Mouse (Mus musculus) CH12.LX (cell line): Measurements from ENCODE around the gene Prr13. TPM values are rescaled to one million over a fixed set of nuclear protein-coding genes. Genes with fewer than 3 reads are reported as not detected.

Experiments used
- DNase-seq: peaks from one replicate; pipeline ENCODE4 v3.0.0-alpha.2; 2013; ENCODE audit errors: extremely low read depth
- H3K27ac ChIP-seq: 2 replicates; pipeline ENCODE4 v1.5.1; 2012; ENCODE audit warnings: low read depth, mild to moderate bottlenecking, control low read depth, moderate library complexity; ENCODE audit not compliant: insufficient read depth
- H3K27me3 ChIP-seq: replicated peaks from 2 replicates; pipeline ENCODE3; 2012; ENCODE audit warnings: inconsistent platforms
- H3K36me3 ChIP-seq, 2 experiments: replicated peaks in 1 of 2; 2 replicates each; pipeline versions ENCODE3 to v1.6.1; 2012; ENCODE audit warnings: inconsistent platforms in 1 of 2, low read length in 1 of 2, mild to moderate bottlenecking in 1 of 2, mixed read lengths in 1 of 2, moderate library complexity in 1 of 2; ENCODE audit not compliant: control insufficient read depth in 1 of 2, insufficient read depth in 1 of 2
- H3K4me1 ChIP-seq, 2 experiments: 2 replicates each; pipeline ENCODE4 v1.6.1; 2012; ENCODE audit warnings: inconsistent platforms in 1 of 2, moderate library complexity in 1 of 2; ENCODE audit not compliant: insufficient read depth in 2 of 2, control insufficient read depth in 1 of 2
- H3K4me2 ChIP-seq: 2 replicates; pipeline ENCODE4 v1.6.1; 2012; ENCODE audit warnings: low read depth, mild to moderate bottlenecking, control low read depth; ENCODE audit not compliant: poor library complexity, insufficient read depth, severe bottlenecking
- H3K4me3 ChIP-seq, 3 experiments: fragments of 150-350 bp in 1 of 3; sonication (generic) in 1 of 3; replicated peaks in 1 of 3; 2 replicates each; pipeline versions ENCODE3 to v1.5.1; 2011 to 2012; ENCODE audit warnings: low read depth in 2 of 3, low read length in 2 of 3, mild to moderate bottlenecking in 2 of 3, moderate library complexity in 2 of 3, control low read depth in 1 of 3, improper control_type of control experiment in 1 of 3, inconsistent platforms in 1 of 3, mixed read lengths in 1 of 3; ENCODE audit not compliant: poor library complexity in 1 of 3
- H3K79me2 ChIP-seq: replicated peaks from 2 replicates; pipeline ENCODE4 v1.6.1; 2012; ENCODE audit warnings: mild to moderate bottlenecking, moderate library complexity; ENCODE audit not compliant: control insufficient read depth, poor library complexity, insufficient read depth, severe bottlenecking; ENCODE audit errors: extremely low read depth
- H3K9ac ChIP-seq: 2 replicates; pipeline ENCODE4 v1.6.1; 2012; ENCODE audit warnings: low read depth, mild to moderate bottlenecking, control low read depth, moderate library complexity; ENCODE audit not compliant: insufficient read depth
- H3K9me3 ChIP-seq: replicated peaks from 2 replicates; pipeline ENCODE3; 2012; ENCODE audit warnings: low read length, inconsistent platforms, mixed read lengths
- CHD1 ChIP-seq: IDR thresholded peaks from 2 replicates; pipeline ENCODE4 v1.6.1; 2012; ENCODE audit warnings: low read depth, low read length, improper control_type of control experiment, inconsistent platforms
- CTCF ChIP-seq, 2 experiments: IDR thresholded peaks in 1 of 2; conservative IDR thresholded peaks in 1 of 2; 2 replicates each; pipeline ENCODE4 v1.5.1; 2011 to 2012; ENCODE audit warnings: low read depth in 2 of 2, low read length in 2 of 2, improper control_type of control experiment in 1 of 2, inconsistent platforms in 1 of 2, mild to moderate bottlenecking in 1 of 2, moderate library complexity in 1 of 2
- E2F4 ChIP-seq: IDR thresholded peaks from 2 replicates; pipeline ENCODE4 v1.6.1; 2011; ENCODE audit warnings: low read depth, low read length, improper control_type of control experiment; ENCODE audit not compliant: insufficient replicate concordance
- JUN ChIP-seq: IDR thresholded peaks from 2 replicates; pipeline ENCODE4 v1.6.1; 2011; ENCODE audit warnings: low read depth, mild to moderate bottlenecking, low read length, improper control_type of control experiment, moderate library complexity; ENCODE audit not compliant: insufficient read depth
- MAX ChIP-seq: IDR thresholded peaks from 2 replicates; pipeline ENCODE4 v1.6.1; 2011; ENCODE audit warnings: low read length, improper control_type of control experiment
- MAZ ChIP-seq: IDR thresholded peaks from 2 replicates; pipeline ENCODE4 v1.6.1; 2012; ENCODE audit warnings: low read depth, mild to moderate bottlenecking, inconsistent platforms, low read length, improper control_type of control experiment, moderate library complexity
- MXI1 ChIP-seq: IDR thresholded peaks from 2 replicates; pipeline ENCODE4 v1.6.1; 2011; ENCODE audit warnings: mild to moderate bottlenecking, low read depth, low read length, improper control_type of control experiment
- NELFE ChIP-seq: IDR thresholded peaks from 2 replicates; pipeline ENCODE4 v1.6.1; 2011; ENCODE audit warnings: low read depth, low read length, improper control_type of control experiment
- PAX5 ChIP-seq: IDR thresholded peaks from 2 replicates; pipeline ENCODE4 v1.6.1; 2012; ENCODE audit warnings: low read length, inconsistent platforms, mixed read lengths
- RAD21 ChIP-seq: IDR thresholded peaks from 2 replicates; pipeline ENCODE4 v1.6.1; 2011; ENCODE audit warnings: low read depth, mild to moderate bottlenecking, low read length, improper control_type of control experiment, moderate library complexity
- SMC3 ChIP-seq: IDR thresholded peaks from 2 replicates; pipeline ENCODE4 v1.6.1; 2011; ENCODE audit warnings: low read depth, low read length, improper control_type of control experiment
- TCF12 ChIP-seq: IDR thresholded peaks from 2 replicates; pipeline ENCODE4 v1.6.1; 2014; ENCODE audit warnings: low read depth, mild to moderate bottlenecking, inconsistent platforms, low read length, improper control_type of control experiment
- ZC3H11A ChIP-seq: IDR thresholded peaks from 2 replicates; pipeline ENCODE4 v1.6.1; 2012; ENCODE audit warnings: low read depth, mild to moderate bottlenecking, inconsistent platforms, low read length, improper control_type of control experiment
- ZKSCAN1 ChIP-seq: IDR thresholded peaks from 2 replicates; pipeline ENCODE4 v1.6.1; 2012; ENCODE audit warnings: low read depth, inconsistent platforms, low read length, improper control_type of control experiment, borderline replicate concordance
- ZNF384 ChIP-seq: IDR thresholded peaks from 2 replicates; pipeline ENCODE4 v1.6.1; 2012; ENCODE audit warnings: low read depth, low read length, improper control_type of control experiment, inconsistent platforms
- dilution Hi-C: fragments of 300-500 bp; cut with MboI; formaldehyde crosslinking; loops from 2 replicates; pipeline ENCODE4 v1.14.3; 2020; ENCODE audit warnings: low sequenced_read_pairs; ENCODE audit not compliant: extremely low pct_unique_long_range_greater_than_20kb, extremely low pct_ligation_motif_present
- in situ Hi-C: fragments of 300-500 bp; cut with MboI; formaldehyde crosslinking; loops from 3 replicates; pipeline ENCODE4 v1.14.3; 2019; ENCODE audit warnings: low sequenced_read_pairs, low pct_ligation_motif_present, low pct_unique_long_range_greater_than_20kb, mixed read lengths
- polyA plus RNA-seq: library from polyadenylated mRNA; unstranded; fragments of >175 nt; gene quantifications from 2 replicates; pipeline ENCODE4 v1.2.1, GENCODE M21; 2012; ENCODE audit warnings: low read depth; ENCODE audit not compliant: insufficient read length
- total RNA-seq, 2 experiments: library from RNA; depleted of rRNA; stranded (reverse); fragments of 300-350 nt in 1 of 2; fragments of >200 nt in 1 of 2; gene quantifications; 2 replicates each; pipeline ENCODE4 v1.2.3; 2012 to 2014

The Prr13 gene
- total and polyA plus RNA-seq, 3 experiments = 32.2 to 131 (median 36.4) TPM

DNA sequence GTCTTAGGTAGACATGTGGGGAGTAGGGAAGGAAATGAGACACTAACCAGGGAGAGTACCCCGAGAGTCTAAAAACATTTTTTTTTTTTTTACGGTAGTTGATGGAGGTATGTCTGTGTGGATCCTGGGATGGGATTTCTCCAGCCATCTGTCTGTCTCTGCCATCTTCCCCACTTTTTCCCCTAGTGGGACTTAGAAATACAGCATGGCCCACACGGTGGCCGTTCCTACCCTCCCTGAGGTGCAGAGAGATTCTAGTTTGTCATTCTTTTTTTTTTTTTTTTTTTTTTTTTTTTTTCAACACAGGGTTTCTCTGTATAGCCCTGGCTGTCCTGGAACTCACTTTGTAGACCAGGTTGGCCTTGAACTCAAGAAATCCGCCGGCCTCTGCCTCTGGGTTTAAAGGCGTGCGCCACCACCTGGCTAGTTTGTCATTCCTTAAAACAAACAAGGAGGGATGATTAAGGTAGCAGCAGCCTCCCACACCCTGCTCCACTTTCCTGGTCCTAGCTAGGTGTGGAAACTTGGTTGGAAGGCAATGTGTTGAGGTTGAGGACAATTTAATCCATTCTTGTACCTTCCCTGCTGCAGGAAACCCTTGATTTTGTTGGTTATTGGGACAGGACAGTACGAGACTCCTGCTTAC is 2.7 kb downstream of the Prr13 start:
- no peaks in the 10 kb centered on the region for H3K9me3 ChIP-seq
- peaks cover 17 to 42% of the 10 kb centered on the region in 2 experiments for H3K36me3 ChIP-seq
- H3K4me1 ChIP-seq = peaks cover 0 to 30% of the 10 kb centered on the region in 2 experiments; a peak in 3 of 4 replicates
- 0 out of 2 replicates have a peak overlapping the region, but pooled peaks have one; percentile 3 for H3K27ac ChIP-seq
- H3K27me3 ChIP-seq = no peaks in the 10 kb centered on the region
- dilution Hi-C loops = no loop called here
- in situ Hi-C loops = no loop called here
- H3K79me2 ChIP-seq = peaks cover 28% of the 10 kb centered on the region
- TF ChIP-seq ZNF384 = peak; percentile 83
- TF ChIP-seq PAX5 = no peak
- DNase-seq = no peak
- peak overlapping the region; percentile 90; the same call in 1 of the 2 replicates for H3K4me2 ChIP-seq
- peak overlapping the region; percentile 20; the same call in 1 of the 2 replicates for H3K9ac ChIP-seq
- peak overlapping the region; percentile 64 to 85 (median 83) for H3K4me3 ChIP-seq

DNA sequence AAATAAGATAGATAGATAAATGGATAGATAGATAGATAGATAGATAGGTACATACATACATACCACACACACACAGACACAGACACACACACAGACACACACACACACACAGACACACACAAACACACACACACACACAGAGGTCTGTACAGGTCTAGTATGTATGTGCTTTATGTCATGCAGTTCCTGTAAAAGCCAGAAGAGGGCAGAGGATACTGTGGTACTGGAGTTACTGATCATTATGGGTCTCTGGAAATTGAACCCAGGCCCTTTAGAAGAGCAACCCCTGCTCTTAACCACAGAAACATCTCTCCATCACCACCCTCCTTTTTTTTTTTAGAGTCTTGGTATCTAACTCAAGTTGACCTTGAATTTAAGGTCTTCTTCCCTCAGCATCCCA is 4.8 kb downstream of the Prr13 start:
- no peak overlapping the region for H3K9ac ChIP-seq
- no peaks in the 10 kb centered on the region for H3K27me3 ChIP-seq
- H3K4me1 ChIP-seq = peaks cover 0 to 21% of the 10 kb centered on the region in 2 experiments; a peak in 3 of 4 replicates
- in situ Hi-C loops = no loop called here
- peaks cover 17 to 57% of the 10 kb centered on the region in 2 experiments for H3K36me3 ChIP-seq
- H3K9me3 ChIP-seq = peaks cover 3% of the 10 kb centered on the region
- no peak overlapping the region for H3K27ac ChIP-seq
- peak; percentile 65 for DNase-seq
- TF ChIP-seq CTCF (conservative IDR thresholded peaks at IDR 0.05 in 1 of 2, IDR thresholded peaks at IDR 0.05 in 1 of 2; ENCODE audit: low read depth in 2 of 2, low read length in 2 of 2) (peak; percentile 29 to 60; a peak in 3 of 4 replicates), ZC3H11A (no peak), TCF12 (no peak), ZKSCAN1 (no peak), SMC3 (peak; percentile 46), RAD21 (peak; percentile 49), MAX (no peak)
- TF ChIP-seq, all 38 proteins: peak for 3
- Histone ChIP-seq H3K4me3 (no peak overlapping the region), H3K4me2 (no peak overlapping the region), H3K79me2 (peaks cover 28% of the 10 kb centered on the region)
- dilution Hi-C loops = no loop called here

DNA sequence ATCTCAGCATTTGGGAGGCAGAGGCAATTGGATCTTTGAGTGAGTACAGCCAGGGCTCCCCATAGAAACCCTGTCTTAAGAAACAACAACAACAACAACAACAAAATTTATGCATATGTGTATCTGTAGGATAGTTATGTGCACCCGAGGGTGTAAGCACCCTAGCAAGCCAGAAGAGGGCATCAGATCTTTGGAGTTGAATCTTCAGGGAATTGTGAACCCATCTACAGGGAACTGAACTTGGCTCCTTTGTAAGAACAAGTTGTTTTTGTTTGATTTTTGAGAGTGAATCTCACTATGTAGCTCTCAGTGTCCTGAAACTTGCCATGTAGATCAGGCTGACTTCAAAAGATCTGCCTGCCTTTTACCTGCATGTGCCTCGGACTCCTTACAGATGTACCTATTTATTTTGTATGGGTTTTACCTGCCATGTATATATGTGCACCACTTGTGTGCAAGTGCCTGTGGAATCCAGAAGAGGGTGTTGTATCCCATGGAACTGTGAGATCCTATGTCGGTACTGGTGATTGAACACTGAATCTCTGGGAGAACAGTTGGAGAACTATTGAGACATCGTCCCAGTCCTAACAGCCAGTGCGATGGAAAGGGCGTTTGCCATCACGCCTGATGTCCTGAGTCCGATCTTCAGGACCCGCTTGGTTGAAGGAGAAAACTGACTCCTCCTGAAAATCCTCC is 10.0 kb downstream of the Prr13 start:
- dilution Hi-C loops = no loop called here
- peaks cover 9 to 58% of the 10 kb centered on the region in 2 experiments for H3K36me3 ChIP-seq
- no peak overlapping the region for H3K9ac ChIP-seq

More for the DNA sequence above, 10.0 kb downstream of the Prr13 start:
- peaks cover 3 to 22% of the 10 kb centered on the region in 2 experiments for H3K4me1 ChIP-seq
- no peak overlapping the region for H3K27ac ChIP-seq
- H3K9me3 ChIP-seq = peaks cover 5% of the 10 kb centered on the region
- peaks cover 32% of the 10 kb centered on the region for H3K79me2 ChIP-seq
- H3K4me2 ChIP-seq = no peak overlapping the region
- DNase-seq = no peak
- no peak for TF ChIP-seq E2F4
- TF ChIP-seq MAZ = no peak
- TF ChIP-seq ZKSCAN1 = no peak
- TF ChIP-seq MXI1 = no peak
- no peak for TF ChIP-seq NELFE
- no peak for TF ChIP-seq RAD21
- no peak for TF ChIP-seq JUN
- TF ChIP-seq CHD1 = no peak
- H3K27me3 ChIP-seq = no peaks in the 10 kb centered on the region
- in situ Hi-C loops = loop anchor here (5.0 kb wide), 1 partner anchor 48 kb away; the partner anchor contains the start of genes Map3k12 and Tarbp2
- H3K4me3 ChIP-seq = no peak overlapping the region
